Mouse (Mus musculus): Measurements from ENCODE around the gene Scrn3. TPM values are rescaled to one million over a fixed set of nuclear protein-coding genes. Genes with fewer than 3 reads are reported as not detected.
A peak's percentile ranks its signal among the peaks of the same experiment; 100 is the strongest.

Gene Scrn3
- 9.8 TPM in 2 replicates for polyA plus RNA-seq (2015; fragmentation: Nextera tagmentation; extraction: Ambion mirVana)

DNA sequence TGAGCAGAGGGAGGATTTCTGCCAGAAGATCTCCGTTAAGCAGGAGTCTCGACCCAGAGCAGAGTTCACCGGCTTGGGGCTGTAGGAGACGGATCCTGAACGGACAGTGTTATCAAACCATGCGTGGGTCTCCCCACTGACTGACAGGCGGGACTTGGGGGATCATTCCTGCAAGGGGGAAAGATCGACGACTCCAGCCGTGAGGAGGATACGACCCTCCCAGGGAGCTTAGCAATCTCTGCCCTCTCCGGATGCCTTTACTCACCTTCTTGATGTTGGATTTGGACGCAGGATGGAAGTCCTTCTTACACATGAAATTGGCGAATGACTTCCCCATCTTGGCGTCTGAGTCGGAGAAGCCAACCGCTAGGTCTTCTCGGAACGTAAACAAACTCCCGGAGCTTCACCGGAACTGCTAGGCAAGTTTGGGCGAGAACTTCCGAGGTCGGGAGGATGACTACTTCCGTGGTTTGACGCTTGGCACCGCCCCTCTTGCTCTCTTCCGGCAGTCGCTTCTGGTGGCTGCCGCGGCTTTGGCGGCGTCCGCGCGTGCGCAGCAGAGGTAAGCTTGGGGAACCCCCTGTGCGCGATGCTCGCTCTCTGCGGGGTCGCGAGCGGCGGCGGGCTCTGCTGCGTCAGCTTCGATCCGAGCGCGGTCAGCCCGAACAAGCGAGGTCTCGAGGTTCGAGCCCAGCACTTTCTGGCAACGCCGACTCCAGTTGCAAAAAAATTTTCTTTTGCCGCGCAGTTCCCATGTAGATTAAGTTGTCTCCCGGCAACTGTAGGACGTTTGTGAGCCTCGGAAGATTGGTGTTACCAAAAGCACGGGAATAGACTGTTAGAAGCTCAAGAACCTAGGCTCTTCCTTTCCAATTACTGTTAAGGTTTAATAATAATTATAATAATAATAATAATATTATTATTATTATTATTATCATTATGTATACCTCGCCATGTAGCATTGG is at the start of gene Scrn3, which contains the start of gene Cir1:
Gene Scrn3 (plus strand): TSS at position 450 of the 965 bp plus-strand sequence.
Gene Cir1 (minus strand): TSS at position 550 of the 965 bp plus-strand sequence.
- Histone ChIP-seq H3K9me3 (replicated peaks) (no peaks in the 10 kb centered on the region), H3K4me2 (peak within 1 kb of the TSS; percentile 67), H3K4me3 (replicated peaks) (peak within 1 kb of the TSS; percentile 85), H3K4me1 (peaks cover 15% of the 10 kb centered on the region), H3K27ac (replicated peaks) (peak within 1 kb of the TSS; percentile 86), H3K27me3 (replicated peaks) (no peaks in the 10 kb centered on the region), H3K9ac (replicated peaks) (peak within 1 kb of the TSS; percentile 67), H3K36me3 (peaks cover 21% of the 10 kb centered on the region)
- ATAC-seq (ENCODE audit: low FRiP score): peak; percentile 98
- WGBS: under 1% methylated on average over 64 of the region's 64 CpGs

DNA sequence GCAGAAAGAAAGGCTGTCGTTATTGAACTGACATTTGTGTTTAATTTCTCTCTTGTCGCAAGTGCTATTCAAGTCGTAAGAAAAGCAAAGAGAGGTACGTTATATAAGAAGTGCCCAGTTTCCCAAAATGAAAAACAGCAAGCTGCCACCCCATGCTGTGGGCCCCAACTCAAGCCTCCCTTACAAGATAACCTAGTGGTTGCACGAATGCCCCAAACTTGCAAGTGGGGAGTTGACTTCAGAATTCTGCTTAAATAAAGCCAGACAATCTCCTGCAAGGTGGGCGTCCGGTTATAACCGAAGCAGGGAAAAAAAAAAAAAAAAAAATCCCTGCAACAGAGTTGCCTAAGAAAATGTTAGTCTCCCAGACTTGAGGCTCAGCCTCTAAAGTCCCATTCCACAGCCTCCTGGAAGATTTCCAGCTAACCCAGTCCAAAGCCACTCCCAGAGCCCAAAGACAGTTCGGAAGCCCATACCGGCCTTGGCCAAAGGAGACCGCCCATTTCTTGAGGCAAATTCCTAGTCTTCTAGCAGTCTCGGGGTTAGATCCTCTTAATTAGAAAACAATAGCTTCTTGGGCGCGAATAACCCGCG is 49.1 kb upstream of the Scrn3 start:
- 9% methylated on average over 16 of the region's 16 CpGs for WGBS
- Histone ChIP-seq H3K9me3 (replicated peaks) (no peaks in the 10 kb centered on the region), H3K9ac (replicated peaks) (no peak overlapping the region), H3K27me3 (replicated peaks) (peaks cover 63% of the 10 kb centered on the region), H3K27ac (replicated peaks) (no peak overlapping the region), H3K36me3 (no peaks in the 10 kb centered on the region), H3K4me1 (peaks cover 10% of the 10 kb centered on the region), H3K4me2 (peak overlapping the region; percentile 54), H3K4me3 (replicated peaks) (peak overlapping the region; percentile 31)
- no peak for ATAC-seq (ENCODE audit: low FRiP score)

DNA sequence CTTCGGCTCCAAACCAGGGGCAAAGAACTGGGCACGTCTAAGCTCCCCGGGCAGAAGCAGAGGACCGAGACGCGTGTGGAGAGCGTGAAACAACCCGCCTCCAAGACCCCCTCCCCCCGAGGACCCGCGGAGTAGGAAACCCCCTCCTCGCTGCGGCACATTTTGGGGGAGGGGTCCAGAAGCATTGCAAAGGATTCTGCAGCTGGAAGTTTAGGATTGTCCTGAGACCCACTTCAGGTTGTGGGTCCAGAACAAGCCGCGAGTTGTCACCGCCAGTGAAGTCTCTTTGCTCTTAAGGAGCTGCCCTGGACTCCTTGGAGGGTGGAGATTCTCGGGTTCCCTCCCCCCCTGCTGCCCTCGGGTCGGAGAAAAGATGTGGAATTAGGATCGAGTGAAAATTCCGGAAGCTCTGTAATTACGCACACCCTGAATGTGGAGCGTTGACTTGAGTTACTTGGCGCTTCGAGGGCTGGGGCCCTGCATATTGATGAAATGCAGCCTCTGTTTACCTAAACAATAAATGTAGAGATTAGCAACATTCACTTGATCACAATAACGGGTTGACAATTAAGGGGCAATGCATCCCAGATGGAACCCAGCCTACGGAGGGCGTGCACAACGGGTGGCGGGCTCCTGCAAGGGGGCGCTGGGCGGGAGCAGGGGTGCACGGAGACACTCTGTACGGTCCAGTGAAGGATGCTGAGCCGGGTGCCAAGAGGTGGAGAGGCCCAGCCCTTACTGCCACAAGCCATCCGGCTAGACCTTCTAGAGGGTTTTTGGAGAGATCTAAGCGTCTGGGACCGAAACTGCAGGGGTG is 48.4 kb upstream of the Scrn3 start:
- H3K27ac ChIP-seq (replicated peaks): no peak overlapping the region
- H3K9me3 ChIP-seq (replicated peaks): no peaks in the 10 kb centered on the region
- H3K36me3 ChIP-seq: no peaks in the 10 kb centered on the region
- ATAC-seq (ENCODE audit: low FRiP score): no peak; the same call in 1 of the 2 replicates
- H3K4me3 ChIP-seq (replicated peaks): peak overlapping the region; percentile 31
- peak overlapping the region; percentile 54 for H3K4me2 ChIP-seq
- peaks cover 10% of the 10 kb centered on the region for H3K4me1 ChIP-seq
- no peak overlapping the region for H3K9ac ChIP-seq (replicated peaks)
- WGBS: 2% methylated on average over 38 of the region's 38 CpGs
- H3K27me3 ChIP-seq (replicated peaks): peaks cover 69% of the 10 kb centered on the region

DNA sequence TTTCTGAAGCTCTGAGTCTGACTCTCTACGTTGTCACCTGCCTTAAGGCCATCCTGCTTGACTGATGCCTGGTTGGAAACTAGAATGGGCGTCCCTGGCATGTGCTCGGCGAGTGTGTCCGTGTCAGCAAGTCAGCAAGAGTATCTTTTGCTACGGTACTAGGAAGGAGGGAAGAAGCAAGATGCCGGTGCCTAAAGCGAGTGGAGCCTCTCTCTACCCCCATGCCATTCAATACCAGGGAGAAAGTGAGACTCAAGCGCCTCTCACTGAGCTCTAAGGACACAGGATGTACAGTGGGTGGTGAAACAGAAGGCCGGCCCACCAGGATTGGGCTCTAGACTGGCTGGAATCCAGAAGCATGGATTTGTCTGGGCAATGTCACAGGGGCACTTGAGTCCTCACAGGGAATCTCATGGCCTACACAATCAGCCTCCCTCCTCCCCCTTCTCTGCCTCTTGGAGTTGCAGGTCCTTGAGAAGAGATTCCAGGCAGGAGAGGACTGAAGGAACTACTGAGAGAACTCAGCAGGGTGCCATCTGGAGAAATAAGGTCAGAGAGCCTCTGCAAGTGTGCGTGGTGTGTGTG is 47.7 kb upstream of the Scrn3 start:
- no peak overlapping the region for H3K9ac ChIP-seq (replicated peaks)
- no peaks in the 10 kb centered on the region for H3K36me3 ChIP-seq
- no peak overlapping the region for H3K27ac ChIP-seq (replicated peaks)
- ATAC-seq (ENCODE audit: low FRiP score): no peak
- H3K4me3 ChIP-seq (replicated peaks): no peak overlapping the region; the same call in 1 of the 2 replicates
- WGBS: 10% methylated on average over 11 of the region's 11 CpGs
- H3K27me3 ChIP-seq (replicated peaks): peaks cover 71% of the 10 kb centered on the region
- H3K4me1 ChIP-seq: peaks cover 10% of the 10 kb centered on the region
- peak overlapping the region; percentile 54; the same call in 1 of the 2 replicates for H3K4me2 ChIP-seq
- no peaks in the 10 kb centered on the region for H3K9me3 ChIP-seq (replicated peaks)

DNA sequence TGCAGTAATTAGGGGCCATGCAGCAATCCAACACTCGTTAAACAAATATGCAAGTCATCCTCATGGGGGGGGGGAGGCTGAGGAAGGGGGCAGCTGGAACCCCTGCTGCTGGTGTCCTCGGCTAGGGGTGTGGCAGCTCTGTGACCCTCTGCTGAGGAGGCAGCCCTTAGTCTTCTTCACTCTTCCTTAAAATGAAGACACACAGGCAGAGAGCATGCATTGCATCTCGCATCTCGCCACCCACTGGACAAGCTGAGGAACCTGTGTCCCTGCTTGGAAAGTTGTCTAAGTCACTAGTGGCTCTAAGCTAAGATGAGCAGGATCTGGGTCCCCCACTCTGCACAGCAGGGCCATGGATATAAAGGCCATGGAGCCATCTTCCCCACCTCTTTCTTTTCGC is 46.4 kb upstream of the Scrn3 start:
- WGBS: 3% methylated on average over 5 of the region's 5 CpGs
- no peak overlapping the region for H3K4me2 ChIP-seq
- H3K27me3 ChIP-seq (replicated peaks): peaks cover 84% of the 10 kb centered on the region
- no peak overlapping the region for H3K4me3 ChIP-seq (replicated peaks)
- H3K9ac ChIP-seq (replicated peaks): no peak overlapping the region
- peaks cover 17% of the 10 kb centered on the region for H3K4me1 ChIP-seq
- H3K9me3 ChIP-seq (replicated peaks): no peaks in the 10 kb centered on the region
- H3K36me3 ChIP-seq: no peaks in the 10 kb centered on the region
- no peak overlapping the region for H3K27ac ChIP-seq (replicated peaks)
- ATAC-seq (ENCODE audit: low FRiP score): no peak

- Histone ChIP-seq H3K9me3 (replicated peaks) (no peaks in the 10 kb centered on the region), H3K27me3 (replicated peaks) (peaks cover 89% of the 10 kb centered on the region), H3K9ac (replicated peaks) (no peak overlapping the region), H3K27ac (replicated peaks) (no peak overlapping the region), H3K36me3 (no peaks in the 10 kb centered on the region), H3K4me2 (no peak overlapping the region), H3K4me1 (peaks cover 23% of the 10 kb centered on the region), H3K4me3 (replicated peaks) (no peak overlapping the region)
- WGBS: 47% methylated on average over 1 of the region's 1 CpGs
- ATAC-seq (ENCODE audit: low FRiP score): no peak
Measured at GRCm38 (mm10) chr2:73266623-73267022, 45.8 kb upstream of the Scrn3 start.

- Histone ChIP-seq H3K36me3 (no peaks in the 10 kb centered on the region), H3K4me2 (no peak overlapping the region), H3K27ac (replicated peaks) (no peak overlapping the region), H3K4me3 (replicated peaks) (no peak overlapping the region), H3K9ac (replicated peaks) (no peak overlapping the region), H3K27me3 (replicated peaks) (peaks cover 87% of the 10 kb centered on the region), H3K4me1 (peaks cover 26% of the 10 kb centered on the region), H3K9me3 (replicated peaks) (no peaks in the 10 kb centered on the region)
- 17% methylated on average over 3 of the region's 3 CpGs for WGBS
- no peak for ATAC-seq (ENCODE audit: low FRiP score)
Measured at GRCm38 (mm10) chr2:73267231-73267630, 45.2 kb upstream of the Scrn3 start.

DNA sequence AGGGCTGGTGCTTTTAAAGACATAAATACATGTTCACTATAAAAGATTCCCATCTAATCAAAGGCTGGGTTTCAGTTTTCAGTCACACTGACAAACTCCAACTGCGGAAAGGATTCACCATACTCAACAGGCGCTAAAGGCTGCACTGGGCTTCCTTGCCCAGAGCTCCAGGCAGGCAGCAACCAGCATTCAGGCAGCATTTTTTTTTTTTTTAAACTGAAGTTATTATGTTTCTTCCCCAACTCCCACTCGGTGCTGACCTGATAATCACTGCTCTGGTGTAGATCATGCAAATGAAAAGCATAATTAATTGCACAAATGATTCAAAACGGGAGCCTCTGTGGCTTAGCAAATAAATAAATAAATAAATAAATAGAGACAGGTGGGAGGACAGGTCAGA is 44.6 kb upstream of the Scrn3 start:
- peaks cover 81% of the 10 kb centered on the region for H3K27me3 ChIP-seq (replicated peaks)
- no peaks in the 10 kb centered on the region for H3K9me3 ChIP-seq (replicated peaks)
- H3K4me3 ChIP-seq (replicated peaks): no peak overlapping the region
- H3K27ac ChIP-seq (replicated peaks): no peak overlapping the region
- no peak overlapping the region for H3K4me2 ChIP-seq
- H3K9ac ChIP-seq (replicated peaks): no peak overlapping the region
- peaks cover 30% of the 10 kb centered on the region for H3K4me1 ChIP-seq
- WGBS: 6% methylated on average over 4 of the region's 4 CpGs
- ATAC-seq (ENCODE audit: low FRiP score): no peak
- no peaks in the 10 kb centered on the region for H3K36me3 ChIP-seq

DNA sequence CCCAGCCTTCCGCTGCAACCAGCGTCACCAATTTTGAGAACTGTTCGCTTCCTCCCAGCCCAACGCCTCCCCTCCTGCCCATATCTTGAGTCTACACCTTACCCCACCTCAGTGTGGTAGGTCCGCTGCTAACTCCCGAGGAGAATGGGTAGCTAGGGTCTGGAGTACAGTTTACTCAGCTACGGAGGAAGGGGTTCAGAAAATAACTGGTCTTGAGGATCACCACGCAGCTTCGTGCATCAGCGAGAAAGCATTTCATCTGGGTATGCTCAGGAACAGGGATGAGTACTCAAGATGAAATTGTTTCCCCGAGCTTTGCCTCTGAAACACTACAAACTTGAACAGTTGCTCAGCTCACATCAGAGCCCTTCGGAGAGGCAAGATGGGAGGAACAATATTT is 44.1 kb upstream of the Scrn3 start:
- Histone ChIP-seq H3K9ac (replicated peaks) (no peak overlapping the region), H3K27me3 (replicated peaks) (peaks cover 77% of the 10 kb centered on the region), H3K4me1 (peaks cover 34% of the 10 kb centered on the region), H3K4me2 (no peak overlapping the region), H3K9me3 (replicated peaks) (no peaks in the 10 kb centered on the region), H3K27ac (replicated peaks) (no peak overlapping the region), H3K4me3 (replicated peaks) (no peak overlapping the region), H3K36me3 (no peaks in the 10 kb centered on the region)
- no peak for ATAC-seq (ENCODE audit: low FRiP score)
- WGBS: 6% methylated on average over 12 of the region's 12 CpGs

DNA sequence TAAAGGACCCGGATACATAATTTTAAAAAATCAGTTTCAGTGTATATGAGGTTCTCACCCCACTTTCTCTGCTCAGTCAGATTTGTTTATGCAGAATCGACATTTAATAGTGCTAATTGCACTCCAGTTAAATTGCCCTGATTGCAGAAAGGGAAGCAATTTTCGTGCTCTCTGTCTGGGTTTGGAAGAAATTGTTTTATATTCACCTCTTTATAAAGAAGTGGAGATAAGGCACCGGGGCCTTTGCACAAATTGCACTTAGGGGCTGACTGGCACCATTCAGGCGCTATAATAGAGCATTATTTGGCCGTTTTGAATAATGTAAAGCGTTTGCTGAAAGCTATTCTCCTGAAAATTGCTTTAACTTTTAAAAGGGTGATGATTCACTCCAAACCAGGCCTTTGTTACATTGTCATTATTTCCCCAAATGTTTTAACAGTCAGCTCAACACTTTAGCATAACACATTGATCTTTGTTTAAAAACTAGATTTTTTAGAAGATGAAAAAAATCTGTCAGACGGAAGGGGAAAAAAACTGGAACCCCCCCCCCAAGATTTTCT is 43.5 kb upstream of the Scrn3 start:
- Histone ChIP-seq H3K4me1 (peaks cover 35% of the 10 kb centered on the region), H3K36me3 (no peaks in the 10 kb centered on the region), H3K27me3 (replicated peaks) (peaks cover 75% of the 10 kb centered on the region), H3K27ac (replicated peaks) (no peak overlapping the region), H3K9me3 (replicated peaks) (no peaks in the 10 kb centered on the region), H3K4me2 (no peak overlapping the region), H3K9ac (replicated peaks) (no peak overlapping the region), H3K4me3 (replicated peaks) (no peak overlapping the region)
- 6% methylated on average over 8 of the region's 8 CpGs for WGBS
- ATAC-seq (ENCODE audit: low FRiP score): no peak

DNA sequence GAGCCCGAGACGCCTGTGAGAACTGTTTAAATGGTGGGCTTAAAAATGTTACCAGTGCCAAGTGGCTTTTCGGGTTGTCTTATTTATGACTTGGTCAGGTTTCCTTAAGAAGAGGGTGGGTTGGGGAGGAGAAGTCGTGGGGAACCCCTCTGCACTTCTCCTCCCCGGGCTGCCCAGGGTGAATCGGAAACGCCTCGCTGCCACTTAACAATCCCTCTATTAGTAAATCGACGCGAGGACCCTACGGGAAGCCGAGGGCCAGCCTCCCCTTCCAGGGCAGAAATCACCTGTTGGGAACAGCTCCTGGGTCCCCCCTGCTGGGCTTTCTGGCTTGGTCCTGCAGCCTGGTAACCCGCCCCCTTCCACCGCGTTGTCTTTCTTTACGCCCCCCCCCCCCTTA is 42.7 kb upstream of the Scrn3 start:
- Histone ChIP-seq H3K4me2 (no peak overlapping the region), H3K27ac (replicated peaks) (no peak overlapping the region), H3K36me3 (no peaks in the 10 kb centered on the region), H3K9ac (replicated peaks) (no peak overlapping the region), H3K27me3 (replicated peaks) (peaks cover 73% of the 10 kb centered on the region), H3K9me3 (replicated peaks) (no peaks in the 10 kb centered on the region), H3K4me1 (peaks cover 39% of the 10 kb centered on the region), H3K4me3 (replicated peaks) (no peak overlapping the region)
- no peak for ATAC-seq (ENCODE audit: low FRiP score)
- 2% methylated on average over 17 of the region's 17 CpGs for WGBS
